Comparison of ENCODE assay signal across 10 mouse cellular contexts in genomic region chr10:130322637-130323036, GRCm38 (mm10). TPM values are rescaled to one million over a fixed set of nuclear protein-coding genes. Genes with fewer than 3 reads are reported as not detected.
DNase-seq lines count a peak whose midpoint lies in the region; ATAC-seq and TF ChIP-seq lines count a peak whose summit lies in the region.
"Had no signal": no experiment of that assay in that cellular context is flagged by ENCODE, and none has a peak within 500 bp of the region (broad histone marks: within the 10 kb centered on the region; RNA-seq: fewer than 3 reads in every experiment).

TSS of gene Tespa1 (plus strand) at chr10:130322870.

- no peak for TF ChIP-seq RAD21 in MEL (IDR thresholded peaks at IDR 0.05; ENCODE audit: low read depth, low read length)

- H3K9ac ChIP-seq in MEL (ENCODE audit: control insufficient read depth, low read depth, low read length, poor library complexity, severe bottlenecking): peak within 1 kb of the TSS; percentile 56
- H3K9ac ChIP-seq in intestine, embryonic 15.5 days: no peak within 1 kb of the TSS
- H3K9ac ChIP-seq in forebrain, embryonic 11.5 days (ENCODE audit: low read length): no peak within 1 kb of the TSS
- H3K9ac ChIP-seq: hindbrain, embryonic 14.5 days had no signal

- peak within 1 kb of the TSS; percentile 96 for H3K27ac ChIP-seq in MEL (ENCODE audit: control insufficient read depth, low read depth, low read length)
- no peak within 1 kb of the TSS for H3K27ac ChIP-seq in intestine, embryonic 15.5 days
- H3K27ac ChIP-seq in forebrain, embryonic 11.5 days (ENCODE audit: low read depth, low read length): no peak within 1 kb of the TSS
- H3K27ac ChIP-seq: hindbrain, embryonic 14.5 days had no signal

- no peak for ATAC-seq in intestine, embryonic 15.5 days
- ATAC-seq in forebrain, embryonic 11.5 days (replicated peaks; ENCODE audit: low FRiP score): no peak

- H3K4me1 ChIP-seq in MEL (ENCODE audit: control insufficient read depth in 1 of 2, insufficient read depth in 2 of 2, low read length in 2 of 2): peaks cover 8 to 16% of the 10 kb centered on the region in 2 experiments
- no peaks in the 10 kb centered on the region for H3K4me1 ChIP-seq in lung, adult 2 months (ENCODE audit: control insufficient read depth, insufficient read depth, low read length)
- H3K4me1 ChIP-seq in intestine, embryonic 15.5 days (replicated peaks): no peaks in the 10 kb centered on the region
- no peaks in the 10 kb centered on the region for H3K4me1 ChIP-seq in forebrain, embryonic 11.5 days (replicated peaks; ENCODE audit: control insufficient read depth, insufficient read depth, low read length)

- peaks cover 0 to 32% of the 10 kb centered on the region in 2 experiments; a peak in 2 of 4 replicates for H3K36me3 ChIP-seq in MEL (ENCODE audit: control insufficient read depth in 1 of 2, insufficient read depth in 2 of 2, low read length in 2 of 2)
- H3K36me3 ChIP-seq in intestine, embryonic 15.5 days: no peaks in the 10 kb centered on the region
- H3K36me3 ChIP-seq in forebrain, embryonic 11.5 days (ENCODE audit: control insufficient read depth, insufficient read depth, low read length): no peaks in the 10 kb centered on the region

- H3K4me3 ChIP-seq in MEL (ENCODE audit: control insufficient read depth in 1 of 2, insufficient read depth in 1 of 2, low read depth in 2 of 2, low read length in 2 of 2): peak within 1 kb of the TSS; percentile 4 to 36; a peak in 2 of 4 replicates
- peak within 1 kb of the TSS; percentile 11 for H3K4me3 ChIP-seq in lung, adult 2 months (replicated peaks; ENCODE audit: extremely low read depth, low read depth, low read length)
- no peak within 1 kb of the TSS for H3K4me3 ChIP-seq in intestine, embryonic 15.5 days (replicated peaks)
- H3K4me3 ChIP-seq in forebrain, embryonic 11.5 days (ENCODE audit: low read depth, low read length): no peak within 1 kb of the TSS

- TF ChIP-seq POLR2A in MEL (IDR thresholded peaks at IDR 0.05; ENCODE audit: control insufficient read depth in 1 of 2, insufficient read depth in 1 of 2, low read depth in 1 of 2, low read length in 2 of 2, poor library complexity in 1 of 2): peak in 1 of 2 experiments; percentile 64; a peak in 2 of 4 replicates
- no peak for TF ChIP-seq POLR2A in lung, adult 2 months (IDR thresholded peaks at IDR 0.05; ENCODE audit: borderline replicate concordance, extremely low read depth, low read depth, low read length)

- no peak within 1 kb of the TSS for H3K4me2 ChIP-seq in intestine, embryonic 15.5 days (replicated peaks)
- no peak within 1 kb of the TSS for H3K4me2 ChIP-seq in forebrain, embryonic 11.5 days (ENCODE audit: low read depth, low read length, severe bottlenecking)
- H3K4me2 ChIP-seq: hindbrain, embryonic 14.5 days had no signal

- 53% methylated on average over 5 of the region's 5 CpGs for WGBS in lung, adult 2 months
- WGBS in intestine, embryonic 15.5 days: 71% methylated on average over 5 of the region's 5 CpGs
- 88% methylated on average over 5 of the region's 5 CpGs for WGBS in forebrain, embryonic 11.5 days

- TF ChIP-seq CTCF in MEL (IDR thresholded peaks at IDR 0.05 in 2 of 3, conservative IDR thresholded peaks at IDR 0.05 in 1 of 3; ENCODE audit: control insufficient read depth in 1 of 3, insufficient read depth in 1 of 3, low read depth in 2 of 3, low read length in 3 of 3, poor library complexity in 1 of 3, severe bottlenecking in 1 of 3): no peak
- no peak for TF ChIP-seq CTCF in lung, adult 2 months (IDR thresholded peaks at IDR 0.05; ENCODE audit: insufficient read depth, low read length)

- no peaks in the 10 kb centered on the region for H3K9me3 ChIP-seq in MEL (replicated peaks; ENCODE audit: insufficient read depth, low read length)
- H3K9me3 ChIP-seq in intestine, embryonic 15.5 days: no peaks in the 10 kb centered on the region
- H3K9me3 ChIP-seq in forebrain, embryonic 11.5 days (ENCODE audit: control insufficient read depth, low read length): no peaks in the 10 kb centered on the region

- H3K79me2 ChIP-seq in MEL (ENCODE audit: control insufficient read depth, insufficient read depth, low read length, poor library complexity): no peaks in the 10 kb centered on the region; the same call in 1 of the 2 replicates

- DNase-seq in B cell, adult 2 months: peak; percentile 65 to 68
- DNase-seq in MEL (ENCODE audit: low read depth, low spot score): peak; percentile 95
- DNase-seq in lung, adult 2 months: no peak
- peak; percentile 38 to 53 for DNase-seq in spleen, adult 18-20 months
- DNase-seq in cerebellum, adult 8-10 months: no peak
- no peak for DNase-seq in MN1 (ENCODE audit: low spot score)
- DNase-seq in forebrain, embryonic 11.5 days (ENCODE audit: low spot score): no peak
- DNase-seq: cerebellum, adult 11-12 months had no signal

- H3K27me3 ChIP-seq in MEL (ENCODE audit: control insufficient read depth in 1 of 2, insufficient read depth in 2 of 2, low read length in 2 of 2): no peaks in the 10 kb centered on the region
- H3K27me3 ChIP-seq in intestine, embryonic 15.5 days (replicated peaks): no peaks in the 10 kb centered on the region
- H3K27me3 ChIP-seq in forebrain, embryonic 11.5 days (ENCODE audit: control insufficient read depth, insufficient read depth, low read length): no peaks in the 10 kb centered on the region

- peak; percentile 96 to 97 for TF ChIP-seq EP300 in MEL (IDR thresholded peaks at IDR 0.05; ENCODE audit: low read depth in 1 of 2, low read length in 2 of 2)

TF ChIP-seq in MEL, 35 proteins besides CTCF, POLR2A, EP300 and RAD21:
- TF ChIP-seq TAL1 (IDR thresholded peaks at IDR 0.05; ENCODE audit: low read length): peak; percentile 83
- TF ChIP-seq MXI1 (IDR thresholded peaks at IDR 0.05; ENCODE audit: low read depth, low read length): 0 out of 2 replicates have a peak, but pooled peaks have one; percentile 37
- peak; percentile 94 for TF ChIP-seq GATA1 (IDR thresholded peaks at IDR 0.05; ENCODE audit: low read depth, low read length)
- peak; percentile 59; the same call in 1 of the 2 replicates for TF ChIP-seq ELF1 (IDR thresholded peaks at IDR 0.05; ENCODE audit: low read depth, low read length)
- TF ChIP-seq JUND (IDR thresholded peaks at IDR 0.05; ENCODE audit: low read depth, low read length): 0 out of 2 replicates have a peak, but pooled peaks have one; percentile 68
- 0 out of 2 replicates have a peak, but pooled peaks have one; percentile 46 for TF ChIP-seq MAX (IDR thresholded peaks at IDR 0.05; ENCODE audit: low read length)
- TF ChIP-seq NRF1 (IDR thresholded peaks at IDR 0.05; ENCODE audit: insufficient read depth, low read depth, low read length, poor library complexity, severe bottlenecking): no peak
- TF ChIP-seq TBP (IDR thresholded peaks at IDR 0.05; ENCODE audit: low read depth, low read length): peak; percentile 84
- no peak for TF ChIP-seq UBTF (IDR thresholded peaks at IDR 0.05; ENCODE audit: borderline replicate concordance, insufficient read depth, low read depth, low read length)
- TF ChIP-seq ETS1 (IDR thresholded peaks at IDR 0.05; ENCODE audit: low read depth, low read length): peak; percentile 86
- peak; percentile 87; the same call in 1 of the 2 replicates for TF ChIP-seq TCF12 (IDR thresholded peaks at IDR 0.05; ENCODE audit: low read depth, low read length)
- TF ChIP-seq USF1 (IDR thresholded peaks at IDR 0.05; ENCODE audit: low read depth, low read length): no peak
- TF ChIP-seq MYB (IDR thresholded peaks at IDR 0.05; ENCODE audit: low read depth, low read length): peak; percentile 74
- TF ChIP-seq ZNF384 (IDR thresholded peaks at IDR 0.05; ENCODE audit: low read depth, low read length): no peak; the same call in 1 of the 2 replicates
- peak; percentile 69 for TF ChIP-seq HCFC1 (IDR thresholded peaks at IDR 0.05; ENCODE audit: low read depth, low read length)
- TF ChIP-seq USF2 (IDR thresholded peaks at IDR 0.05; ENCODE audit: borderline replicate concordance in 1 of 2, insufficient read depth in 1 of 2, low read depth in 1 of 2, low read length in 2 of 2): no peak
- peak; percentile 26; the same call in 1 of the 2 replicates for TF ChIP-seq NELFE (IDR thresholded peaks at IDR 0.05; ENCODE audit: low read depth, low read length)
- TF ChIP-seq BHLHE40 (IDR thresholded peaks at IDR 0.05; ENCODE audit: borderline replicate concordance, low read depth, low read length): no peak
- TF ChIP-seq E2F4 (IDR thresholded peaks at IDR 0.05; ENCODE audit: borderline replicate concordance, low read depth, low read length): no peak
- no peak for TF ChIP-seq ZC3H11A (IDR thresholded peaks at IDR 0.05; ENCODE audit: low read depth, low read length)
- peak; percentile 73 for TF ChIP-seq SIN3A (IDR thresholded peaks at IDR 0.05; ENCODE audit: low read length)
- peak; percentile 95 for TF ChIP-seq RCOR1 (IDR thresholded peaks at IDR 0.05; ENCODE audit: low read depth, low read length)
- no peak for TF ChIP-seq SMC3 (IDR thresholded peaks at IDR 0.05; ENCODE audit: low read depth, low read length)
- no peak for TF ChIP-seq ZMIZ1 (IDR thresholded peaks at IDR 0.05; ENCODE audit: low read depth, low read length)
- TF ChIP-seq MYC (IDR thresholded peaks at IDR 0.05; ENCODE audit: low read depth, low read length): peak; percentile 63; the same call in 1 of the 2 replicates

RNA-seq across cellular contexts. Expression of gene Tespa1, which starts in this region (rescaled TPM):
- 2.7 and 7.8 TPM in 2 replicates for total RNA-seq in MEL (2012; rRNA removed)
- polyA plus RNA-seq in MEL (2012; ENCODE audit: insufficient read depth in 1 of 2, insufficient read length in 2 of 2, low read depth in 1 of 2, low replicate concordance in 2 of 2, missing spikeins in 1 of 2): 1 to 10 TPM in 1 of 2 experiments, not detected in 1; 3.5 TPM
- 0.83 and 1.3 TPM in 2 replicates for polyA plus RNA-seq in lung, adult 2 months (2012; rRNA removed)
- 1.2 and 1.3 TPM in 2 replicates for polyA plus RNA-seq in intestine, embryonic 15.5 days (2015; fragmentation: Nextera tagmentation; extraction: Ambion mirVana)
- polyA plus RNA-seq in forebrain, embryonic 11.5 days (2014; fragmentation: Nextera tagmentation; extraction: Ambion mirVana): 0.15 TPM in 1 of 2 replicates, not detected in the other
- polyA plus RNA-seq: hindbrain, embryonic 14.5 days had no signal

Comparison
In these comparisons a context has a peak if more than half of its experiments do, and no peak if none do; other contexts are left out.
1. DNase-seq: peak in B cell, adult 2 months (2 of 2), MEL (single experiment) and spleen, adult 18-20 months (2 of 2); none in lung, adult 2 months (single experiment), cerebellum, adult 8-10 months (single experiment), MN1 (single experiment) and forebrain, embryonic 11.5 days (single experiment).
2. H3K4me3 ChIP-seq: peak in MEL (2 of 2) and lung, adult 2 months (single experiment); none in intestine, embryonic 15.5 days (single experiment) and forebrain, embryonic 11.5 days (single experiment).